Mouse (Mus musculus): ENCODE results near the gene Bcl2l14. TPM values are rescaled to one million over a fixed set of nuclear protein-coding genes. Genes with fewer than 3 reads are reported as not detected.

Bcl2l14 gene
- polyA plus RNA-seq, 1 experiment from 2014 or later = 0.18 TPM

DNA sequence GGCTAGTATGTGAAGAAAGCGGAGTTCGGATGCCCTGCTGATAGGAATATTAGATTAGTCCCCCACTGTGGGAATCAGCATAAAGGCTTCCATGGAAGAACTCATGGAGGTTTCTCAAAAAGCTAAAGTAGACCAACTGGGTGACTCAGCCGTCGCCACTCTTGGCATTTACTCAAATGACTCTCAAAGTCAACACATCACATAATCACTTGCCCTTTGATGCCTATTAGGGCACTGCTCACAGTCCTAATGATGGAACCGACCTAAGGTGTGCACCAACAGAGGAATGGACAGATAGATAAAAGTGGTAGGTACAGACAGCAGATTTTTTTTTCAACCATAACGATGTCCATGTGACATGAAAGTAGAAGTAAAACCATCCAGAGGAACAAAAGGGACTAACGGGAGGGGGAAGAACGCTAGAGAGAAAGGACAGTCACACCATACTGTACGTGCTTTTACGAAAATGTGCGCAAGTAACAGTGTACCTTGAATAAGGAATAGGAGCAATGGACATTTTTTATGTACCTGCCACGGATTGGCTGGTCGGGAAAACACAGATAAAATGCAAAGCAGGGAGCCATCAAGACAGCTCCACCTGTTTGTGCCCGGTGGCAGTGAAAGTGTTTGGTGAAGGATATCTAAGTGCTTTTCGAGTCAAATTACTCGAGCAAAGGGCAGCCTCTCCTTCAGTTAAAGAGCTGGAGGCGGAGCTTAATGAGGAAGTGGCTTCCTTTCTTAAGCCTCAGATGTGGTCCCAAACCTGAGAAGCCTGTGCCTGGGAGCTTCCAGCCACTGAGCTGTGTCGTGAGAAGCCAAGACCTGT, 17.8 kb downstream of the Bcl2l14 start:
- H3K4me1 ChIP-seq = no peaks in the 10 kb centered on the region
- 66% methylated on average over 18 of the region's 18 CpGs for WGBS

DNA sequence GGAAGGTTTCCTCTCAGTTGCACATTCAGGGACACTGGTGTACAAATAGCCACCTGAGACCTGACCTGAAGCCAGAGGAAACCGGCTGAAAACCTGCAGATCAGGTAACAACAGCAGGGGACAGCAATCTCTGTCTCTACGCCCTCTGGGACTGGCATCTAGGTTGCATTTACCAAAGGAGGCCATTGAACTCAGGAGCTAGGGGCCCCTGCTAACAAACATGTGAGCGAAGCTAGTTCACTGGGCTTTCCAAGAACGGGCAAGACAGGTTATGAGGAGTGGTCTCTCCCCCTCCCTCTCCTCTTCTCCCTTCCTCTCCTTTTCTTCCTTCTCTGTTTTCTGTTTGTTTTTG, 18.4 kb downstream of the Bcl2l14 start:
- ATAC-seq (ENCODE audit: low FRiP score) = no peak
- Histone ChIP-seq H3K4me1 (no peaks in the 10 kb centered on the region), H3K4me3 (replicated peaks) (no peak overlapping the region), H3K9ac (replicated peaks) (no peak overlapping the region), H3K27me3 (replicated peaks) (no peaks in the 10 kb centered on the region), H3K27ac (replicated peaks) (no peak overlapping the region), H3K9me3 (replicated peaks) (no peaks in the 10 kb centered on the region), H3K4me2 (no peak overlapping the region), H3K36me3 (no peaks in the 10 kb centered on the region)
- 77% methylated on average over 4 of the region's 4 CpGs for WGBS

More for the DNA sequence above, 17.8 kb downstream of the Bcl2l14 start:
- no peaks in the 10 kb centered on the region for H3K9me3 ChIP-seq (replicated peaks)
- H3K27ac ChIP-seq (replicated peaks) = no peak overlapping the region
- no peak overlapping the region for H3K4me2 ChIP-seq
- no peak overlapping the region for H3K9ac ChIP-seq (replicated peaks)
- H3K36me3 ChIP-seq = no peaks in the 10 kb centered on the region
- no peaks in the 10 kb centered on the region for H3K27me3 ChIP-seq (replicated peaks)
- no peak overlapping the region for H3K4me3 ChIP-seq (replicated peaks)
- ATAC-seq (ENCODE audit: low FRiP score) = no peak

DNA sequence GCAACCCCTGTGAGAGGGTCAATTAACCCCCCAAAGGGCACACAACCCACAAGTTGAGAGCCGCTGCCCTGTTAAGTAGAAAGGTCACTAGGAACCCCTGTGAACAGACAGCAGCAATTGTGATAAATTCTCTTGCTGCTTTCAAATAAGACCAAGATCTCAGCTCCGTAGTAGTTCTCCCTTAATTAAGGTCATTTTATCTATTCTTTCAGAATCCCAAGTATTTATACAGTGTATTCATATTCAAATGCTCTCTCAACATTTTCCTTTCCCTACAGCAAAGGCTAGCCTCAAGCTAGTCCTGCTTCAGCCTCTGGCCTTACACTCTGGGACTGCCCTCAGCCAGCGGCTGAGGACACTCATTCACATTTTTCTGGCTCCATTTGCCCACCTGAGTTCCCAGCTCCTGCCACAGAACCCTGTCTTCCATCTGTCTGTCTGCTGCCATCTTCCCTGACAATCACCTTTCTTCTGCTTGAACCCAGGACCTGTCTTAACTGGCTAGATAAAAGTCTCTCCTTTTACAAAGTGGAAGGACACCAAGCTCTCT, 20.5 kb downstream of the Bcl2l14 start:
- ATAC-seq (ENCODE audit: low FRiP score) = no peak
- H3K9me3 ChIP-seq (replicated peaks) = no peaks in the 10 kb centered on the region

DNA sequence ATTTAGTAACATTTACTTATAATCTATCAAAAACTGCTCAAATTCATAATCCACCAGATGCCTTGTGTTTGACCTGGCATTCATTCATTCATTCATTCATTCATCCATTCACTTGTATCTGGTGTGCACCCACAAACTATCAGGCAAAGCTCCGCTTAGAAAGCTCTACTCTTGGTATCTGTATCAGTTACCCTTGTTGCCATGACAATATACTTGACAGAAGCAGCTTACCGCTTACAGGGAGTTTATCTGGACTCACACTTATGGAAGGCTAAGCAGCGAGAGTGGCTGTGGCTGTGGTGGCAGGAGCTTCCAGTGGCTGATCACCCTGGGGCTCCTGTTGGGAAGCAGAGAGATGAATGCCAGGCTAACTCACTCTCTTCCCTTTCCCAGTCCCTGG, 21.8 kb downstream of the Bcl2l14 start:
- Histone ChIP-seq H3K4me2 (no peak overlapping the region), H3K9me3 (replicated peaks) (no peaks in the 10 kb centered on the region), H3K4me1 (no peaks in the 10 kb centered on the region), H3K9ac (replicated peaks) (no peak overlapping the region), H3K27me3 (replicated peaks) (no peaks in the 10 kb centered on the region), H3K27ac (replicated peaks) (no peak overlapping the region), H3K4me3 (replicated peaks) (no peak overlapping the region), H3K36me3 (no peaks in the 10 kb centered on the region)
- ATAC-seq (ENCODE audit: low FRiP score) = no peak
- WGBS = 76% methylated on average over 3 of the region's 3 CpGs

More for the DNA sequence above, 20.5 kb downstream of the Bcl2l14 start:
- Histone ChIP-seq H3K4me3 (replicated peaks) (no peak overlapping the region), H3K9ac (replicated peaks) (no peak overlapping the region), H3K27ac (replicated peaks) (no peak overlapping the region), H3K27me3 (replicated peaks) (no peaks in the 10 kb centered on the region), H3K36me3 (no peaks in the 10 kb centered on the region), H3K4me2 (no peak overlapping the region), H3K4me1 (no peaks in the 10 kb centered on the region)
- 51% methylated on average over 3 of the region's 3 CpGs for WGBS

DNA sequence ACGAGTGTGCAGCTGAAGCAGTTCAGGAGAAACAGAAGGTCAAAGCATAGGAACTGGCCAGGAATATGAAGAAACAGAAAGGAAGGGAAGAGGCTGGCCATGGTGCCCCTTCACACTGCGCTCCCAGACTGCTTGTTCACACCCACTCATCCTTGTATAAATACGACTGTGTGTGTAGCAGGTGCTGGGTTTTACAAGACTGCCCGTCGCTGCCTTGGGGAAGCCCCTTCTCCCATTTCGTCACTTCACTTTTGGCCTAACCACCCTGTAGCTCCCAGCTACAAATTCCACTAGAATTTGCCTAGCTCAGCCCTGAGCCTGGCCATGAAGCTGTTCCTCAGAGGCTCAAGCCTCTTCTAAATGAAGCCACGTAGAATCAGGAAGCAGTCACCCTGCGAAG, 24.3 kb downstream of the Bcl2l14 start:
- no peak overlapping the region for H3K4me3 ChIP-seq (replicated peaks)
- H3K36me3 ChIP-seq = no peaks in the 10 kb centered on the region
- 82% methylated on average over 8 of the region's 8 CpGs for WGBS
- H3K9ac ChIP-seq (replicated peaks) = no peak overlapping the region
- peaks cover 2% of the 10 kb centered on the region; the same call in 1 of the 2 replicates for H3K4me1 ChIP-seq
- no peak for ATAC-seq (ENCODE audit: low FRiP score)
- H3K9me3 ChIP-seq (replicated peaks) = no peaks in the 10 kb centered on the region
- H3K4me2 ChIP-seq = no peak overlapping the region
- no peak overlapping the region for H3K27ac ChIP-seq (replicated peaks)
- H3K27me3 ChIP-seq (replicated peaks) = no peaks in the 10 kb centered on the region

DNA sequence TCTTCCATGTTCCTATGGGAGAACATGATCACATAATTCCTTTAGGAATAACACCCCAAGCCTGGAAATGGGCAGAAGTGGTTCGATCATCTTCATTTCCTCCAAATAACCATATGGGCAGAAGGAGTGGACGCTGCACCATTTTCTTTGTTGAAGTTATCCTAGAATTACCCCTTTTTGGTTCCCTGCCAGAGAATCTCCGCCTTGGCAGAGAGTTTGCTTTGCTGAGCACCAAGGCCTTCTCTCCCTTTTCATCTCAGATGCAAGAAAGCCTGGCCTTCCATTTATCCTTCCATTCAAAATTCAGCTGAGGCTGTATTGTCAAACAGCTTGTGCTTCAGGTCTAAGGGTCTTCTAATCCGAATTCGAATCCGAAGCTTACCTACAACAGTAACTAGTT, 25.8 kb downstream of the Bcl2l14 start:
- Histone ChIP-seq H3K4me1 (peaks cover 3% of the 10 kb centered on the region; the same call in 1 of the 2 replicates), H3K4me3 (replicated peaks) (no peak overlapping the region), H3K27me3 (replicated peaks) (no peaks in the 10 kb centered on the region), H3K36me3 (no peaks in the 10 kb centered on the region), H3K4me2 (no peak overlapping the region), H3K9me3 (replicated peaks) (no peaks in the 10 kb centered on the region), H3K9ac (replicated peaks) (no peak overlapping the region), H3K27ac (replicated peaks) (no peak overlapping the region)
- 85% methylated on average over 6 of the region's 6 CpGs for WGBS
- no peak for ATAC-seq (ENCODE audit: low FRiP score)

DNA sequence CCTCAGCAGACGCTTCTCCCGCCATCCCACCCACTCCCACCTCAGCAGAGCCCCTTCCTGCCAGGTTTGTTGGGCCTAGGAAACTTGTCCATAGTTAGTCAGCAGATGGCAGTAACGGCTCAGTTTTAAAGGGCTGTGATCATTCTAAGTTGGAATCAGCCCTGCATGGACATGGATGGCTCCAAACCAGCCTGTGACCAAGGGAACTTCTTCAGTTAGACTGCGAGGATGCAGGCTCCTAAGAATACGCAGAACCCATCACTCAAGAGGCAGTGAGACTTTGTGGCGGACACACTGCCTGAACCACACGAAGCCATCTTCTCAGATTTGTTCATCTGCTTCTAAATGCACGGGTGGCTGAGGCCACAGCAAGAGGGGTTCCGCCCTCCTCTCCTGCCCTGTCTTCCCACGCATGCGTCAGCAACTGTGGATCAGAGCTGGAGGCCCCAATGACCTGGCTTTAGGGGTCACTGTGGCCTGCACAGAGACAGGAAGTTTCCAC, 29.1 kb downstream of the Bcl2l14 start:
- WGBS = 42% methylated on average over 11 of the region's 11 CpGs

DNA sequence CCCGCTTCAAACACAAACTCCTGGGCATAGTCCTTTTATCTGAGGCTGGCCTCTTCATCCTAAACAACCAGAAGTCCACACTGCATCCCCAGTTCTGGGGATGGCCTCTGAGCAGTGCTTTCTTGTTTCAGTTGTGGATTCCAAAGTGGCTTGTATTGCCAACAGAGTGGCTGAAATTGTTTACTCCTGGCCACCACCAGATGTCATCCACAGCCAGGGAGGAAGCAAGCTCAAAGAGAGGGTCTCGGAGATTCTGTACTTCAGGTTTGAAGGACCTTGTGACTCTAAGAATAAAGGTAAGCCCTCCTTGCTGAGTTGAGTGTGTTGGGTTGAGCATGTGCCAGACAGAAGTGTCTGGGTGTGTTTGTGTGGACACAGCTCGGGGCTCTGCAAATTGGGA, 31.0 kb downstream of the Bcl2l14 start:
- 74% methylated on average over 3 of the region's 3 CpGs for WGBS
- ATAC-seq (ENCODE audit: low FRiP score) = no peak

More for the DNA sequence above, 29.1 kb downstream of the Bcl2l14 start:
- Histone ChIP-seq H3K4me3 (replicated peaks) (no peak overlapping the region), H3K9me3 (replicated peaks) (no peaks in the 10 kb centered on the region), H3K9ac (replicated peaks) (no peak overlapping the region), H3K27ac (replicated peaks) (peak overlapping the region; percentile 13; the same call in 1 of the 2 replicates), H3K4me2 (peak overlapping the region; percentile 36), H3K27me3 (replicated peaks) (no peaks in the 10 kb centered on the region), H3K4me1 (peaks cover 3% of the 10 kb centered on the region; the same call in 1 of the 2 replicates), H3K36me3 (no peaks in the 10 kb centered on the region)
- ATAC-seq (ENCODE audit: low FRiP score) = peak; percentile 87

DNA sequence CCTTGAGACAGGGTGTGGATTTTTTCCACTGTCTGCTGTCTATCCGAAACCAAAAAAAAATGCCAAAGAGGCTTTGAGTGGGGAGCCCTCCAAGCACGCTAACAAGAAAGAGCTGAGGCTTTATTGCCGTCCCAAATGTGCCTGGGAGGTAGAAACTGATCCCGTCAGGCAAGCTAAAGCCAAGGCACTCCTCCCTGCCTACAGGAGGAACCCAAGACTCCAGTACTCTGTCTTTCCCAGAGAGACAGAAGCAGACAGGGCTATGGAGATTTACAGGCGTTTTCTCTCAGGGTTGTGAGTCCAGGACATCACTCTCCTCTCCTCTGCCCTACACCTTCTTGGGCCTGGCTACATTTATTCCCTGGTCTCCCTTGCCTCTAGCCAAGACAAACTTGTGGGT, 32.3 kb downstream of the Bcl2l14 start:
- H3K4me3 ChIP-seq (replicated peaks) = no peak overlapping the region
- H3K9me3 ChIP-seq (replicated peaks) = no peaks in the 10 kb centered on the region
- no peaks in the 10 kb centered on the region for H3K36me3 ChIP-seq
- H3K4me2 ChIP-seq = no peak overlapping the region
- H3K27ac ChIP-seq (replicated peaks) = no peak overlapping the region
- no peak for ATAC-seq (ENCODE audit: low FRiP score)
- H3K4me1 ChIP-seq = peaks cover 3% of the 10 kb centered on the region; the same call in 1 of the 2 replicates
- H3K9ac ChIP-seq (replicated peaks) = no peak overlapping the region
- 80% methylated on average over 5 of the region's 5 CpGs for WGBS
- H3K27me3 ChIP-seq (replicated peaks) = no peaks in the 10 kb centered on the region

More for the DNA sequence above, 31.0 kb downstream of the Bcl2l14 start:
- Histone ChIP-seq H3K36me3 (no peaks in the 10 kb centered on the region), H3K9me3 (replicated peaks) (no peaks in the 10 kb centered on the region), H3K27ac (replicated peaks) (no peak overlapping the region), H3K4me3 (replicated peaks) (no peak overlapping the region), H3K4me1 (peaks cover 3% of the 10 kb centered on the region; the same call in 1 of the 2 replicates), H3K4me2 (no peak overlapping the region), H3K27me3 (replicated peaks) (no peaks in the 10 kb centered on the region), H3K9ac (replicated peaks) (no peak overlapping the region)

DNA sequence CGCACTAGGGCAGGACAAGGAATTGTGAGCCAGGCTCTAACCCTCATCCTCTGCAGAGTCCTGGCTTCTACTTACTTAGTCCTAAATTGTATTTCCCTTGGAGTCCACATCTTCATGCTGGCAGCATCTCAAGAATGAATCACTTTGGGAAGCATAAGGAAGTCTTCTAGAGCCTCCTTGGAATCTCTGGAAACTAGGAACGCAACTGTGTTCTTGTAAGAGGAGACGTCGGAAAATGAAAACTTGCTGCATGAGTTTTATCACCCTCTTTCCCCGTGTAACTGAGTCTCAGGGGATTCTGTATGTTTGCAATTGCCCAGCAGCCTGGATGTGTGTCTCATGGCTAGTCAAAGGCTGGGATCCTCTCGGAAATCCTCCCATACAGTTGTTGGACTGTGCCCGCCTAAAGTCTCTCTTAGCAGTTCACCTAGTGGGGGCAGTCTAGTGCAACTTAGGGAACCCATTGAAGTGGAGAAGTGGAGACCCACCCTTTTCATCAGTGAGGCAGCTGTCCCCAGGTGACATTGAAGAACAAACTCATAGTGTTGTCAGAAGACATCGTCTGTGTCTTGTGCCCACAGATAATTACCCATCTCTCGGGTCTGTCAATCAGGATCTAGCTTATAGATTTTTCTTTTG, 34.2 kb downstream of the Bcl2l14 start:
- WGBS = 82% methylated on average over 9 of the region's 9 CpGs

DNA sequence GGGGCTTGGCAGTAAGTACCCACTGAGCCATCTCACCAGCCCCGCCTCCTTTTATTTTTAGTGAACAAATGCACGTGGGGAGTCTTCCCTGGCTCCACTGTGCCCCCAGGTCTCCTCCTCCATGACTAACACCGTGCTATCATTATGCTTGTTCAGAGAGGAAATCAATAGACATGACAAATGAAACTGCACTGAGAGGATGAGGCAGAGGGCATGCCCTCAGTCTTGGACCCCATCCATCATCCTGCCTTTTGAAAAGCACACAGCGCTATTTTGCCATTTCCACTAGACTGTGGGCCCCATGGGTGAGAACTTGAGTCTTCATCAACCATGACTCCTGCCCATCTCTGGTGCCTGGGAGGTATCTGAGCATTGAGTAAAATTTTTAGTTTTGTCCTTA, 35.5 kb downstream of the Bcl2l14 start:
- H3K36me3 ChIP-seq = no peaks in the 10 kb centered on the region
- H3K4me3 ChIP-seq (replicated peaks) = no peak overlapping the region
- no peaks in the 10 kb centered on the region for H3K9me3 ChIP-seq (replicated peaks)
- H3K4me1 ChIP-seq = no peaks in the 10 kb centered on the region
- no peak for ATAC-seq (ENCODE audit: low FRiP score)
- no peak overlapping the region for H3K9ac ChIP-seq (replicated peaks)
- H3K27ac ChIP-seq (replicated peaks) = no peak overlapping the region
- H3K27me3 ChIP-seq (replicated peaks) = no peaks in the 10 kb centered on the region
- H3K4me2 ChIP-seq = no peak overlapping the region
- WGBS = 37% methylated on average over 4 of the region's 4 CpGs

More for the DNA sequence above, 34.2 kb downstream of the Bcl2l14 start:
- no peak overlapping the region for H3K9ac ChIP-seq (replicated peaks)
- no peaks in the 10 kb centered on the region for H3K9me3 ChIP-seq (replicated peaks)
- no peak overlapping the region for H3K27ac ChIP-seq (replicated peaks)
- no peaks in the 10 kb centered on the region for H3K27me3 ChIP-seq (replicated peaks)
- peaks cover 2% of the 10 kb centered on the region; the same call in 1 of the 2 replicates for H3K4me1 ChIP-seq
- H3K36me3 ChIP-seq = no peaks in the 10 kb centered on the region
- no peak for ATAC-seq (ENCODE audit: low FRiP score)
- H3K4me3 ChIP-seq (replicated peaks) = no peak overlapping the region
- no peak overlapping the region for H3K4me2 ChIP-seq

Data from neural tube, embryonic 15.5 days (tissue).